Mouse (Mus musculus) spleen, postnatal 14 days (tissue): ENCODE results near the gene Dusp22.

ENCODE experiments used
- DNase-seq, 2 experiments: peaks; one replicate each; pipeline ENCODE4 v3.0.0; 2021 to 2022; ENCODE audit warnings: low spot score in 2 of 2

Gene Dusp22

DNA sequence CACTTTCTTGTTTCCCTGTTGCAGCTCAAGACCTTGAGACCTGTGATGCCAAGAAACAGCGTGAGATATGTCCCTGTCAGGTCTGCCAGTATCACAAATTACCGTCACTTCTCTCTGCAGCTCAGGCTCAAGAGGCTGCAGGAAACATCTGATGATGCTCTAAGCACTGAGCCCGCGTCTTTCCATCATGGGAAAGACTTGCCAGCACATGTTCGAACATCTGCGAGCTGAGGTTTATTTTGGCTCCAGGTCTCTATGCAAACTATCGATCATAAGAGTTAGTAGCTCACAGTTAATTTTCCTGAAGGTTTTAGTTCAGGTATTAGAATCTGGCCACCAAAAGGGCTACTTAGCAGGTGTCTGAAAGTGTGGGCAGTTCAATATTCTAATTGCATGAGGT lies 55.3 kb downstream of the Dusp22 start:
- no peak for DNase-seq

GRCm38 (mm10) chr13:30715573-30715972 lies 55.8 kb downstream of the Dusp22 start:
- no peak for DNase-seq

- no peak for DNase-seq
These were observed 56.8 kb downstream of the Dusp22 start for GRCm38 (mm10) chr13:30716611-30717010.

GRCm38 (mm10) chr13:30722601-30723000 lies 62.8 kb downstream of the Dusp22 start:
- no peak for DNase-seq

DNA sequence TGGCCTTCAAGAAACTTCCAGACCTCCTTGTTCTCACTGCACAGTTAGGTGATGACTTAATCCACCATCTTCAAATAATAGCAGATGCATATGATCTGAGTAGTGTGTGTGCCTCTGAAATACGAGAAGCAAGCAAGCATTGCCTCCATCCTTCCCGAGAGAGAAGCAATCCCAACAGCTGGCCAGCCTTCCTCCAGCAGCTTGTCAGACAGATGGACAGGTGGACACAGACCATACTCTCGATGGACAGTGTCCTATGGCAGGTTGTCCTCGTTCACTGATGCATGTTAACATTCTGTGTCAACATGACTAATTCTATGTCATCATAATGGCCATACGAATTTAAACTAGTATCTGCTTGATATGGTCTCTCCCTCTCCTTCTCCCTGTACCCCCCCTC lies 63.5 kb downstream of the Dusp22 start:
- no peak for DNase-seq

DNA sequence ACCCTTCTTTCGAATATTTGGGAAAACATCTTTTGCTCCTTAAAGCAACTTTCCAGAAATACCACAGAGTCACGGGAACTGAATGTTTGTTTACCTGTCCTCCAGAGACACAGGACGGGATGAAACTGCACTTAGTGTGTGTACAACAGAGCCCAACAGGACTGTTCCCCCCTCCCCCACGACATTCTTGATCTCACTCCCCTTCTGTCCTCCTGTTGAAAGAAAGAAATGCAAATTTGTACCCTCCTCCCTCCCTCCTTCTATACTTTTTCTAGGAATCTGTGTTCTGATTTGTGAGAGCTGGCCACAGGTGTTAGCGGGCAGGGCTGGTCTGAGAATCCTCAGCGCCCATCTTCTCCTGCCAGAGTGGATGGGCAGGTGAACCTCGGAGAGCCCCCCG lies 64.1 kb downstream of the Dusp22 start:
- DNase-seq = no peak

- no peak for DNase-seq
These were observed 65.0 kb downstream of the Dusp22 start for GRCm38 (mm10) chr13:30724691-30725271.

GRCm38 (mm10) chr13:30726879-30727278 lies 67.1 kb downstream of the Dusp22 start:
- DNase-seq = no peak

GRCm38 (mm10) chr13:30728155-30728554 lies 68.4 kb downstream of the Dusp22 start:
- peak in 1 of 2 experiments; percentile 34 for DNase-seq

DNA sequence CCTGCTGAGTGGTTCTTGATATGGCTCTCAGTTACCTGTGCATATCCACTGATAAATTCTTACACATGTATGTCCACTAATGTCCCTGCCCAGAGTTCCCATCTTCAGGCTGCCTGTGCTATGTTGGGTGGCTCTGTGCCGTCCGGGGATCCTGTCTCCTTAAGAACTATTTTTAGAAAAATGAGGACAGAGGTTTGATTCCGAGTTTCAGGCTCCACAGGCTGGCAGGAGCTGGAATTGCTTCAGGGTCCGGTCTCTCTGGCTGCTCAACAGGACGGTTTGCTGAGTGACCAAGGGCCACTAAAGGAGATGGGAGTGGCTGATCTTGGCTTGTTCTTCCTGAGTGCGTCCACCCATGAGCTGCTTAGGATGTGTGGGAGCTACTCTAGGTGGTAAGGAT lies 69.4 kb downstream of the Dusp22 start:
- no peak for DNase-seq

GRCm38 (mm10) chr13:30730104-30730793 lies 70.5 kb downstream of the Dusp22 start:
- DNase-seq = no peak

DNA sequence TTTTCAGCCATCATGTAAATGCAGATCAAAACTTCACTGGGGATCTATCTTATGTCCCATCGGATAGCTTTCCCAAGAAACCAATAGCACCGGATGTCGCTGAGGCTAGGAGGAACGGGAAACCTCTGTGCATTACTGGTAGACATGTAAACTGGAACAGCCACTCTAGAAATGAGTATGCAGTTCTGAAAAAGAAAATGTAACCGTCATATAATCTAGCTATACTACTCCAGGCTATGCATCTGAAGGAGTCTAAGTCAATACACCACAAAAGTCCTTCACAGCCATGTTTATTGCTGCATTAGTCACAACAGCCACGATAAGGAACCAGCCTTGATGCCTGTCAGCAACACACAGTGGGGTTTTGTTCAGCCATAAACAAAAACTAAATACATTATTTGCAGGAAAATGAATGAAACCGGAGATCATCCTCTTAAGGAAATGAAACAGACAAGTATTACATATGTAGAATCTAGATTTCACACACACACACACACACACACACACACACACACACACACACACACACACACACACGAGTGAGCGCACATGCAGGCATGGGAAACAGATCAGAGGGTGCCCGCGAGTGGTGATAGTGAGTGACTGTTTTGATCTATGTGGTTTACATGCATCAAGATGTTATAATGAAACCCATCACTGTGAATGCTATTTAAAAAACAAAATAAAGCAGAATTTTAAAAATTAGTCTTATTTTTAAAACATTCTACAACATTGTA lies 73.1 kb downstream of the Dusp22 start:
- no peak for DNase-seq

DNA sequence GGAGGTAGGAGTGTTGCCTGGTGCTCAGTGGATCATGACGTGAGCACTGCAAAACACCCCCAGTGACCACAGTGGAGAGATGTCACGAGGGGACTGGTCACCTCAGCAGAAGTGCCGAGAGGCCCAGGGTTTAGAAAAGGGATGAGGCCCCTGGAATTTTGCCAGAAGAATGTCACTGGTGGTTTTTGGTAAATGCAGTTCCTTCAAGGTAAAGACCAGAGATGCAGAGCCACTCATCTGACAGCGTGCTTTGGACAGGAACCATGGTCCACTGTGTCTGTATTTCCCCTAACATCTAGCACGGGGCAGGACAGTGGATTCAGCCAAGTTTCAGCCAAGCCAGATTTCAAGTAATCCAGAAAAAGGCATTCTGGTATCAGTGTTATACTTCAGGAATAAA lies 76.9 kb downstream of the Dusp22 start:
- no peak for DNase-seq

GRCm38 (mm10) chr13:30737257-30737656 lies 77.5 kb downstream of the Dusp22 start:
- DNase-seq = no peak

GRCm38 (mm10) chr13:30738310-30738840 lies 78.6 kb downstream of the Dusp22 start:
- DNase-seq = no peak

DNA sequence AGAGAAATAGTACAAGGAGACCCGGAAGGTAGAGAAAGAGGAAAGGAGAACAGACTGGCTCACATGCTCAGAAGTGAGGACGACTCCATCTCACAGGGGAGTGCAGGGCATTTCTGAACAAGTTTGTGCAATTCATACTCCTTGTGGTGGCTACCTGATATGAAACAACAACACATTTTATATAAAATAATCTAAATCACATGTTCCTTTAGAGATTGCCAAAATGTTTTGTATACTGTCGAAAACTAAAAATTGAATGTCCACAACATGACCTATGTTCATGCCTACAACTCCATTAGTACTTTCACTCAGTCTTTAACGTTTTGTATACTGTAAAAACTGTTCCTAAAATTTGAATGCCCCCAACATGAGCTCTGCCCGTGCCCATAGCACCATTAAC lies 81.4 kb downstream of the Dusp22 start:
- no peak for DNase-seq

- no peak for DNase-seq
These were observed 82.7 kb downstream of the Dusp22 start for GRCm38 (mm10) chr13:30742411-30742970.

- no peak for DNase-seq
These were observed 85.3 kb downstream of the Dusp22 start for GRCm38 (mm10) chr13:30745121-30745520.

DNA sequence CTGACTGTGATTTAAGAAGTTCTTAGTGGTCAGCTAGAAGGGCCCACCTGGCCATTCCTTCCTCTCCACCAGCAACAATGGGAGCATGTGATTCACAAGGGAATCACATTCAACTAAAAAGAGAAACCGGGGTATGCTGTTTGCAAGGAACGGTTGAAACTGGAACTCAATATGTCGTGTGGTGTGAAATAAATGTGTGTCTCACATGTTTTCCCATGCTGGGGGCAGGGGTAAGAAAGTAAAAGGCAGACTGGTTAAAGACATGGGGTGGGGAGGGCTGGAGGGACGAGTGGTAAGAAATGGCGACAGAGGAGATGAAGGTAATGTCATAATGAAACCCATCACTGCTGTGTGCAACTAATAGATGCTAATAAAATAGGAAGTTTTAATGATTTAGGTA lies 87.3 kb downstream of the Dusp22 start:
- DNase-seq = no peak

DNA sequence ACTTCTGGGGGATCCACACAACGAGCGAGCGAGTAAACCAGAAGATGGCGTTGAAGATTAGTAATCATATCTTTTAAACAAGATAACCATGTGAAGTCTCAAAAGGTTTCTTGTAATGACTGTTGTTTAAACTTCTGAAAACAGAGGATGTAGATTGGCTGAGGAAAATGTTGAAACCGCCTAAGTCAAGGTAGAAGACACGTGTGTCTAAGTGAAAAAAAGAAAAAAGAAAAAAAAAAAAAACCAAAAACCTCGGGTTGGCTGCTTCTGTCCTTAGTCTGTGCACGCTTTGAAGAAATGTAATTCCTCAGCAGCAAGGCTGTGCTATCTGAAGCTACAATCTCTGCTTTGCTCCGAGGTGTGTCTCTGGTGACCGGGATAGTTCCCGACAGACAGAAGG lies 87.7 kb downstream of the Dusp22 start:
- no peak for DNase-seq

DNA sequence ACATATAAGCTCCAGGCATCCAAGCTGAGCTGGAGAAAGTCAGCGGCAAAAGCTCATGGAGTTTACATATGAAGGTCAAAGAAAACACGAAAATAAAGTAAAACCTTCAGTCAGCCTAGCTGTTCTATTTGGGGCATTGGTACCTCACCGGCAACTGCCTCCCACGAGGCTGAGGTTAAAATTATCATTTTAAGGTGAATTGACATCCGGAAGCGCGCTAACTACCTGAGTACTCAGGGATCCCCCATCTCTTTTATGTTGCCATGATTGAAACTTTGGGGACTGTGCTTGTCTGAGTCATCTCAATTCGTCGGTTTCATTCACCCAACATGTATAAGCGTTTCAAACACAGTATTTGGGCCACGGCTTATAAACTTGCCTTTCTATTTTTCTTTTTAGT lies 88.5 kb downstream of the Dusp22 start:
- DNase-seq = no peak

DNA sequence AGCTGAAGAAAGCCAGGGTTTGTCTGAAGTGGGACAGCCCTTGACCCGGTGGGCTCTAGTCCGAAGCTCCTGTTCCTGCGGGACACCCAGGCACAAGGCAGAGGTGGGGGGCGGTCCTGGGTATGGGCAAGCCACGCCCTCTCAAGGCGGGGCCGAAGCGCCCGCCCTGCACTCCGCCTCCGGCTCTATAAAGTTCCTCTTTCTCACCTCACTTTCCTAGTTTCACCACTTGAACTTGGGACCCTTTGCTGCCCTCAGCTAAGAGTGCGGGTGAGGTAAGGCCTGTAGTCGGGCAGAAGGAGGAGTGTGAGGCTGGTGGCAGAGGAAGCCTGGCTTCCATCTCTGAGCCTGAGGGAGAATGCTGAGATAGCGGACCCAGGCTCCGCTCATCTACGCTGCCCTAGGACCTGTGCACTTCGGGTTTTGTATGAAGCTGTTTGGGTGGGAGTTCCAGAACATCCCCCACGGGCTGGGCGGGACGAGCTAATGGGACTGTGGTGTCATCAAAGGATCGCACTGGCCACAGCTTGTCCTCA lies 89.3 kb downstream of the Dusp22 start, which contains the start of gene Irf4:
Irf4 (plus strand) TSS at position 206 of the 536 bp plus-strand sequence.
- peak; percentile 61 to 63 for DNase-seq
